In genomic region chr5:14107365-14107764, GRCm38 (mm10) we compare ENCODE assay signal across 19 mouse cellular contexts.
"Had no signal": no experiment of that assay in that cellular context is flagged by ENCODE, and none has a peak within 500 bp of the region (broad histone marks: within the 10 kb centered on the region; RNA-seq: fewer than 3 reads in every experiment).

No protein-coding gene starts in this region.

- H3K27me3 ChIP-seq: liver, embryonic 13.5 days; liver, embryonic 15.5 days; neural tube, embryonic 13.5 days; neural tube, embryonic 15.5 days had no signal

- H3K27ac ChIP-seq: liver, embryonic 13.5 days; liver, embryonic 15.5 days; midbrain, embryonic 10.5 days; neural tube, embryonic 13.5 days; neural tube, embryonic 15.5 days had no signal

- H3K4me1 ChIP-seq: liver, embryonic 13.5 days; liver, embryonic 15.5 days; midbrain, embryonic 10.5 days; neural tube, embryonic 13.5 days; neural tube, embryonic 15.5 days had no signal

- H3K36me3 ChIP-seq: liver, embryonic 13.5 days; liver, embryonic 15.5 days; midbrain, embryonic 10.5 days; neural tube, embryonic 13.5 days; neural tube, embryonic 15.5 days had no signal

- H3K4me2 ChIP-seq: liver, embryonic 11.5 days; liver, embryonic 13.5 days; liver, embryonic 15.5 days; neural tube, embryonic 13.5 days; neural tube, embryonic 15.5 days had no signal

- H3K9ac ChIP-seq: liver, embryonic 13.5 days; liver, embryonic 15.5 days; liver, postnatal 0 days; neural tube, embryonic 13.5 days; neural tube, embryonic 15.5 days had no signal

- ATAC-seq: liver, postnatal 0 days; midbrain, embryonic 16.5 days had no signal

- H3K9me3 ChIP-seq: liver, embryonic 13.5 days; liver, embryonic 15.5 days; midbrain, embryonic 10.5 days; neural tube, embryonic 13.5 days; neural tube, embryonic 15.5 days had no signal

- DNase-seq: liver; liver, embryonic 13.5 days; liver, postnatal 0 days; midbrain, embryonic 14.5 days; retina, postnatal 1 day; right cerebral cortex, adult 18-20 months; right cerebral cortex, postnatal 25 days; right cerebral cortex, postnatal 4 days; spleen, adult 18-20 months; thymus, adult 18-20 months; thymus, postnatal 14 days; thymus, postnatal 36 days had no signal

- H3K4me3 ChIP-seq: liver, embryonic 13.5 days; liver, embryonic 15.5 days; midbrain, embryonic 10.5 days; myocyte; neural tube, embryonic 13.5 days; neural tube, embryonic 15.5 days had no signal
